Mouse (Mus musculus): ENCODE data around the gene Cux2. TPM values are rescaled to one million over a fixed set of nuclear protein-coding genes. Genes with fewer than 3 reads are reported as not detected.

The Cux2 gene
- polyA plus RNA-seq, 1 experiment = 1.2 TPM

- H3K4me3 ChIP-seq (replicated peaks; ENCODE audit: control insufficient read depth, low read depth, low read length) = no peak overlapping the region
- H3K27ac ChIP-seq (ENCODE audit: control insufficient read depth, insufficient read depth, low read depth, low read length, poor library complexity) = no peak overlapping the region
- WGBS = 14% methylated on average over 44 of the region's 44 CpGs
- TF ChIP-seq CTCF (IDR thresholded peaks at IDR 0.05; ENCODE audit: control insufficient read depth, insufficient read depth, low read length) = no peak
- no peak for TF ChIP-seq POLR2A (IDR thresholded peaks at IDR 0.05; ENCODE audit: borderline replicate concordance, control insufficient read depth, low read depth, low read length)
- H3K4me1 ChIP-seq (ENCODE audit: control insufficient read depth, insufficient read depth, low read length) = no peaks in the 10 kb centered on the region
Measured at GRCm38 (mm10) chr5:121948302-121949049, 101.4 kb downstream of the Cux2 start.

GRCm38 (mm10) chr5:121946657-121947245 is 103.2 kb downstream of the Cux2 start:
- no peak overlapping the region for H3K27ac ChIP-seq (ENCODE audit: control insufficient read depth, insufficient read depth, low read depth, low read length, poor library complexity)
- TF ChIP-seq CTCF (IDR thresholded peaks at IDR 0.05; ENCODE audit: control insufficient read depth, insufficient read depth, low read length) = no peak
- no peak for TF ChIP-seq POLR2A (IDR thresholded peaks at IDR 0.05; ENCODE audit: borderline replicate concordance, control insufficient read depth, low read depth, low read length)
- 80% methylated on average over 7 of the region's 7 CpGs for WGBS
- no peaks in the 10 kb centered on the region for H3K4me1 ChIP-seq (ENCODE audit: control insufficient read depth, insufficient read depth, low read length)
- H3K4me3 ChIP-seq (replicated peaks; ENCODE audit: control insufficient read depth, low read depth, low read length) = no peak overlapping the region

GRCm38 (mm10) chr5:121945819-121946218 is 104.1 kb downstream of the Cux2 start:
- Histone ChIP-seq H3K4me1 (ENCODE audit: control insufficient read depth, insufficient read depth, low read length) (no peaks in the 10 kb centered on the region), H3K27ac (ENCODE audit: control insufficient read depth, insufficient read depth, low read depth, low read length, poor library complexity) (no peak overlapping the region), H3K4me3 (replicated peaks; ENCODE audit: control insufficient read depth, low read depth, low read length) (no peak overlapping the region)
- TF ChIP-seq CTCF (IDR thresholded peaks at IDR 0.05; ENCODE audit: control insufficient read depth, insufficient read depth, low read length) = peak; percentile 76
- TF ChIP-seq POLR2A (IDR thresholded peaks at IDR 0.05; ENCODE audit: borderline replicate concordance, control insufficient read depth, low read depth, low read length) = no peak
- 48% methylated on average over 6 of the region's 6 CpGs for whole genome bisulfite sequencing

DNA sequence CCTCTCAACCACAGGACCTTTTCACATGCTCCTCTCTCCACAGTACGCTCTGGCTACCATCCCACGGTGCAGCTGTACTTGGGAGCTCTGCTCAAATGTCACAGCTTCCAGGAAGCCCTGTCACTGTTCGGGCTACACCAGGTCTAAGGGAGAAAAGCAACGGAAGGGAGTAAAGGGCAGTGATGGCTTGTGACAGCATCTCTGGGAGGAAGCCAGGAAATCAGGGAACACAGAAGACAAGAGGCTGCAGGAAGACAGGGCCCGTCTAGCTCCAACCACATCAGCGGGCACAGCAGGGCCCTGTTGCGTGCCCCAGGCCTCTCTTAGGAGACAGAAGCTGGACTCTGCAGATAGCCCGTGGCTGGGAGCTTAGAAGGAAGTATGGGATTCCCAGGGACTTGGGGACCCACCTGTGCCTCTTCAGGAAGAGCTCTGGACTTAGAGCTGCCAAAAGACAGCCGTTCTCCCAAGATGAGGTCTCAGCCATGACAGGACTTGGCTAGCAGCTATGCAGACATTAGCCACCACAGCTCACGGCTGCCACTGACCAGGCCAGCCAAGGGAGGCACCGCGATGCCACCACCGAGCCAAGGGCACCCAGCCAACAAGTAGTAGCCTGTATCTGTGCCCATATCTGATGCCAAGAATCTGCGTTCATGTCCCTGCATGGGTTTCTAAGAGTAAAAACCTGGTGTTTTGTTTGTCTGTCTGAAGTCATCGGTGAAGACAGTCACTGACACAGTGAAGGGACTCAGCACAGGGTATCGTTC is 105.7 kb downstream of the Cux2 start:
- no peak for TF ChIP-seq CTCF (IDR thresholded peaks at IDR 0.05; ENCODE audit: control insufficient read depth, insufficient read depth, low read length)
- TF ChIP-seq POLR2A (IDR thresholded peaks at IDR 0.05; ENCODE audit: borderline replicate concordance, control insufficient read depth, low read depth, low read length) = no peak
- Histone ChIP-seq H3K27ac (ENCODE audit: control insufficient read depth, insufficient read depth, low read depth, low read length, poor library complexity) (no peak overlapping the region), H3K4me1 (ENCODE audit: control insufficient read depth, insufficient read depth, low read length) (no peaks in the 10 kb centered on the region), H3K4me3 (replicated peaks; ENCODE audit: control insufficient read depth, low read depth, low read length) (no peak overlapping the region)
- 85% methylated on average over 16 of the region's 16 CpGs for WGBS

DNA sequence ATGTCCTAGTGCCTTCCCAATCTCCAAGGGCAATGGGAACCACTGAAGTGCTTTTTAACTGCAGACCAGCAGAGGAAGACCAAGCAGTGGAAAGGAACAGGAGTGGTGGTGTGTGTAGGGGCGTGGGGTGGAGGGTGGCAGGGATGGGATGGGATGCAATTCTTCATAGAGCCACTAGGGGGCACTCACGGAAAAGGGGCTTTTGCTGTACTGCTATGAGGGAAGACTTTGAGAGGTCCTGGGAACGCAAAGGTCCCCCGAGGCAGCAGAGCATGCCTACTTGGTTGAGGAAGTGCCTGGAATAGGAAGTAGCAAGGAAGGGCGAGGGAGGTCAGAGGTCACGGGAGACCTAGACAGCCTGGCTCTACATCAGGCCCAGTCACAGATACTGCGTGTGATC is 106.4 kb downstream of the Cux2 start:
- TF ChIP-seq POLR2A (IDR thresholded peaks at IDR 0.05; ENCODE audit: borderline replicate concordance, control insufficient read depth, low read depth, low read length) = no peak
- TF ChIP-seq CTCF (IDR thresholded peaks at IDR 0.05; ENCODE audit: control insufficient read depth, insufficient read depth, low read length) = peak; percentile 62
- no peaks in the 10 kb centered on the region for H3K4me1 ChIP-seq (ENCODE audit: control insufficient read depth, insufficient read depth, low read length)
- H3K4me3 ChIP-seq (replicated peaks; ENCODE audit: control insufficient read depth, low read depth, low read length) = no peak overlapping the region
- 38% methylated on average over 7 of the region's 7 CpGs for WGBS
- H3K27ac ChIP-seq (ENCODE audit: control insufficient read depth, insufficient read depth, low read depth, low read length, poor library complexity) = no peak overlapping the region

DNA sequence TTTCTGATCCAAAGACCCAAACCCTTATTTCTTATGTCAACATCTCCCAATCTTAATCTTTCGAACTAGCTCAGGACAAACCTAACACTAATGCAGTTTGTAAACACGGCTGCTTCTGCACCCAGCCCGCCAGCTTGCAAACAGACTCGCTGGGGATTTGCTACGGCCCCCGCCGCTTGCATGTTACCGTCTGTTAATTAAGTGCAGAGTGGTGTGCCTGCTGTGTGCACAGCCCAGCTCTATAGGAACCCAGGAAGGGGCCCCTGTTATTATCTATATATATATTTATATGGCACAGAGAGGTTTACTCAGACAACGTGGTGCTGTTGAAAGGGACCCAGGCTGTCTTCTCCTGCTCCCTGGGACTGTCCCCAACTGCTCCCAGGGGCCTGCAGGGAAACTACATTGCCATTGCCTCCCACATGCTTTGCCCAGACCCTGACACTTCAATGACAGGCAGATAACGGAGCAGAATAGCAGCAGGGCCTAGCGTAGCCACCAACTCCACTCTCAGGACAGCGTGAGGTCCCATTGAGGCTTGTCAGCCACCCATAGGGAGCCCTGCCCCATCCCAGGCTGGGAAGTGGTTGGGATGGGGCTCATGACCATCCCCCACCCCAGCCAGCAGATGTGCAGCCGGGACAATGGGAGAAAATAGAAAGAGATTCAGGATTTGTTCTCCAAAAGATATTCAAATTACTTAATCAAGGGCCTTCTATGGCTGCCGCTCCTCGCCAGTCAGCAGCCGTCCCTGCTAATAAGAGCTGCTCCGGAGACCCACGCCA is 111.6 kb downstream of the Cux2 start:
- Histone ChIP-seq H3K4me3 (replicated peaks; ENCODE audit: control insufficient read depth, low read depth, low read length) (no peak overlapping the region), H3K4me1 (ENCODE audit: control insufficient read depth, insufficient read depth, low read length) (no peaks in the 10 kb centered on the region), H3K27ac (ENCODE audit: control insufficient read depth, insufficient read depth, low read depth, low read length, poor library complexity) (no peak overlapping the region)
- WGBS = 74% methylated on average over 18 of the region's 18 CpGs
- TF ChIP-seq CTCF (IDR thresholded peaks at IDR 0.05; ENCODE audit: control insufficient read depth, insufficient read depth, low read length) (no peak), POLR2A (IDR thresholded peaks at IDR 0.05; ENCODE audit: borderline replicate concordance, control insufficient read depth, low read depth, low read length) (no peak)

GRCm38 (mm10) chr5:121930261-121930660 is 119.6 kb downstream of the Cux2 start:
- Histone ChIP-seq H3K4me3 (replicated peaks; ENCODE audit: control insufficient read depth, low read depth, low read length) (no peak overlapping the region), H3K4me1 (ENCODE audit: control insufficient read depth, insufficient read depth, low read length) (no peaks in the 10 kb centered on the region), H3K27ac (ENCODE audit: control insufficient read depth, insufficient read depth, low read depth, low read length, poor library complexity) (no peak overlapping the region)
- WGBS = 46% methylated on average over 9 of the region's 9 CpGs
- no peak for TF ChIP-seq CTCF (IDR thresholded peaks at IDR 0.05; ENCODE audit: control insufficient read depth, insufficient read depth, low read length)
